Mouse (Mus musculus) cortical plate, adult 2 months (tissue): ENCODE data around the gene Wdr19.

Experiments used
- CTCF ChIP-seq: fragments of 200-500 bp; IDR thresholded peaks from 2 replicates; pipeline ENCODE4 v1.5.1; 2011; ENCODE audit warnings: mild to moderate bottlenecking, control low read depth, low read length; ENCODE audit not compliant: insufficient read depth; ENCODE audit errors: extremely low read depth
- POLR2A ChIP-seq: fragments of 200-500 bp; IDR thresholded peaks from 2 replicates; pipeline ENCODE4 v1.6.1; 2011; ENCODE audit warnings: mild to moderate bottlenecking, low read length, control low read depth; ENCODE audit not compliant: insufficient read depth; ENCODE audit errors: extremely low read depth

DNA sequence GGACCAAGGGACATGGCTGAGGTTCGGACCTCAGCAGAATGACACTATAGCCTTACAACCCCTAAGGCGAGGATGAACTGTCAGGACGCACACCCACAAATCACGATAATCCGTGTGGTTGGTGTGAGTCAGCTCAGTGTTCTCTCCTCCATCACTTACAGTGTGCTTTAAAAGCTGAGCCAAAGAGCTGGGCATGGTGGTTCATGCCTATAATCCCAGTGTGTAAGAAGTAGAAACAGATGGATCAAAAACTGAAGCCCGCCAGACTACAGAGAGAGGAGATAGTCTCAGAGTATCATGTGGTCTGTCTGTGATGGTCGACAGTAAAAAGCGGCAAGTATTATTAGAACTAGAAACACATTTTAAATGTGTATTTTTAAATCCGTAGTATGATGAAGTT lies 21.0 kb upstream of the Wdr19 start:
- no peak for TF ChIP-seq POLR2A
- no peak for TF ChIP-seq CTCF
